Mouse (Mus musculus) ES-E14 (cell line): Measurements from ENCODE around the gene Zfp280c.

ENCODE experiments used
- CHD2 ChIP-seq: IDR thresholded peaks from 2 replicates; pipeline ENCODE4 v1.6.1; 2014; ENCODE audit warnings: mild to moderate bottlenecking, low read depth, low read length, inconsistent platforms
- HCFC1 ChIP-seq: IDR thresholded peaks from 2 replicates; pipeline ENCODE4 v1.6.1; 2012; ENCODE audit warnings: low read length, inconsistent platforms, borderline replicate concordance; ENCODE audit not compliant: insufficient read depth
- MAFK ChIP-seq: IDR thresholded peaks from 2 replicates; pipeline ENCODE4 v1.6.1; 2014; ENCODE audit warnings: mild to moderate bottlenecking, low read depth, low read length, inconsistent platforms; ENCODE audit not compliant: insufficient read depth
- ZNF384 ChIP-seq: IDR thresholded peaks from 2 replicates; pipeline ENCODE4 v1.6.1; 2012; ENCODE audit warnings: low read depth, low read length, inconsistent platforms

GRCm38 (mm10) chrX:48513824-48514223 is 80.5 kb downstream of the Zfp280c start:
- TF ChIP-seq MAFK (no peak), CHD2 (no peak), ZNF384 (no peak; the same call in none of the 2 replicates), HCFC1 (no peak)
